Mouse (Mus musculus) bone marrow macrophage, adult 2 months (primary cell): Measurements from ENCODE around the gene Bag5.

Experiments
- CTCF ChIP-seq: IDR thresholded peaks from 2 replicates; pipeline ENCODE4 v1.5.1; 2012; ENCODE audit warnings: low read depth, mild to moderate bottlenecking, low read length, moderate library complexity
- POLR2A ChIP-seq: IDR thresholded peaks from 2 replicates; pipeline ENCODE4 v1.6.1; 2012; ENCODE audit warnings: mild to moderate bottlenecking, low read depth, low read length, borderline replicate concordance

GRCm38 (mm10) chr12:111667421-111667820 is 45.6 kb downstream of the Bag5 start:
- TF ChIP-seq POLR2A: no peak
- no peak for TF ChIP-seq CTCF
